Comparison of ENCODE assay signal across 27 mouse cellular contexts in genomic region chr16:22601756-22602155, GRCm38 (mm10). TPM values are rescaled to one million over a fixed set of nuclear protein-coding genes. Genes with fewer than 3 reads are reported as not detected.
A peak's percentile ranks its signal among the peaks of the same experiment; 100 is the strongest.
DNase-seq lines count a peak whose midpoint lies in the region; ATAC-seq and TF ChIP-seq lines count a peak whose summit lies in the region.
"Had no signal": no experiment of that assay in that cellular context is flagged by ENCODE, and none has a peak within 500 bp of the region (broad histone marks: within the 10 kb centered on the region; RNA-seq: fewer than 3 reads in every experiment).

No protein-coding gene starts in this region.

- no peak for TF ChIP-seq CTCF in layer of hippocampus, adult 2 months (conservative IDR thresholded peaks at IDR 0.05)
- no peak for TF ChIP-seq CTCF in olfactory bulb, adult 2 months (IDR thresholded peaks at IDR 0.05; ENCODE audit: insufficient read depth, low read depth, low read length)
- no peak for TF ChIP-seq CTCF in stomach, postnatal 0 days (IDR thresholded peaks at IDR 0.05; ENCODE audit: low read depth)

- no peak for TF ChIP-seq POLR2A in olfactory bulb, adult 2 months (IDR thresholded peaks at IDR 0.05; ENCODE audit: insufficient read depth, low read depth, low read length)

- intact Hi-C loops in heart, postnatal 25 days (cut with DNase I), result no loop called here

- peak; percentile 34 for DNase-seq in heart, adult 11 months
- DNase-seq in heart, postnatal 25 days (ENCODE audit: low spot score), result no peak
- no peak for DNase-seq in layer of hippocampus, adult 2 months (ENCODE audit: low spot score in 2 of 2)
- DNase-seq in layer of hippocampus, postnatal 36 days, result no peak
- DNase-seq in stomach, postnatal 0 days (ENCODE audit: low spot score), result no peak
- DNase-seq in right cerebral cortex, postnatal 25 days, result no peak
- no peak for DNase-seq in spleen, postnatal 14 days (ENCODE audit: low spot score in 2 of 2)
- DNase-seq: adrenal gland, adult 8-10 months; adrenal gland, postnatal 14 days; adrenal gland, postnatal 36 days; cerebellum, adult 11-12 months; cerebellum, adult 2 months; cerebellum, adult 9-10 months; cerebellum, postnatal 10 days; cerebellum, postnatal 25 days; embryo, embryonic 11 days had no signal

- H3K4me3 ChIP-seq in layer of hippocampus, adult 2 months, result no peak overlapping the region
- no peak overlapping the region for H3K4me3 ChIP-seq in olfactory bulb, adult 2 months (ENCODE audit: insufficient read depth, low read depth, low read length)
- no peak overlapping the region for H3K4me3 ChIP-seq in stomach, postnatal 0 days (ENCODE audit: low read depth, low read length)
- H3K4me3 ChIP-seq: embryonic facial prominence, embryonic 12.5 days; embryonic facial prominence, embryonic 15.5 days; erythroblast, embryonic 14.5 days; forebrain, embryonic 10.5 days; forebrain, embryonic 12.5 days had no signal

- WGBS in olfactory bulb, adult 2 months, result 75% methylated on average over 3 of the region's 3 CpGs
- 88% methylated on average over 3 of the region's 3 CpGs for WGBS in stomach, postnatal 0 days

- no peak overlapping the region for H3K4me2 ChIP-seq in stomach, postnatal 0 days (replicated peaks; ENCODE audit: low read depth)
- H3K4me2 ChIP-seq: embryonic facial prominence, embryonic 12.5 days; embryonic facial prominence, embryonic 15.5 days; forebrain, embryonic 12.5 days had no signal

- no peaks in the 10 kb centered on the region for H3K27me3 ChIP-seq in stomach, postnatal 0 days (ENCODE audit: control insufficient read depth, insufficient read depth, low read length)
- H3K27me3 ChIP-seq: embryonic facial prominence, embryonic 12.5 days; embryonic facial prominence, embryonic 15.5 days; forebrain, embryonic 12.5 days; Patski had no signal

- H3K9ac ChIP-seq in stomach, postnatal 0 days (ENCODE audit: low read length), result no peak overlapping the region
- H3K9ac ChIP-seq: embryonic facial prominence, embryonic 12.5 days; embryonic facial prominence, embryonic 15.5 days; forebrain, embryonic 12.5 days had no signal

- no peaks in the 10 kb centered on the region for H3K36me3 ChIP-seq in stomach, postnatal 0 days (ENCODE audit: control insufficient read depth, insufficient read depth, low read length)
- H3K36me3 ChIP-seq: embryonic facial prominence, embryonic 12.5 days; embryonic facial prominence, embryonic 15.5 days; forebrain, embryonic 10.5 days; forebrain, embryonic 12.5 days; G1E had no signal

- peaks cover 11% of the 10 kb centered on the region; the same call in 1 of the 2 replicates for H3K4me1 ChIP-seq in olfactory bulb, adult 2 months (ENCODE audit: control insufficient read depth, insufficient read depth, low read length)
- H3K4me1 ChIP-seq in stomach, postnatal 0 days (replicated peaks; ENCODE audit: control insufficient read depth, insufficient read depth), result no peaks in the 10 kb centered on the region
- H3K4me1 ChIP-seq: embryonic facial prominence, embryonic 12.5 days; embryonic facial prominence, embryonic 15.5 days; forebrain, embryonic 10.5 days; forebrain, embryonic 12.5 days had no signal

- no peak for TF ChIP-seq EP300 in stomach, postnatal 0 days (optimal IDR thresholded peaks at IDR 0.05)

- H3K9me3 ChIP-seq in stomach, postnatal 0 days (ENCODE audit: control insufficient read depth, low read length), result no peaks in the 10 kb centered on the region
- H3K9me3 ChIP-seq: embryonic facial prominence, embryonic 12.5 days; embryonic facial prominence, embryonic 15.5 days; forebrain, embryonic 10.5 days; forebrain, embryonic 12.5 days; G1E had no signal

- peak overlapping the region; percentile 61 for H3K27ac ChIP-seq in layer of hippocampus, adult 2 months
- 0 out of 2 replicates have a peak overlapping the region, but pooled peaks have one; percentile 42 for H3K27ac ChIP-seq in olfactory bulb, adult 2 months (ENCODE audit: insufficient read depth, low read depth, low read length)
- no peak overlapping the region for H3K27ac ChIP-seq in stomach, postnatal 0 days (replicated peaks)
- H3K27ac ChIP-seq: embryonic facial prominence, embryonic 12.5 days; embryonic facial prominence, embryonic 15.5 days; forebrain, embryonic 10.5 days; forebrain, embryonic 12.5 days had no signal

- ATAC-seq in stomach, postnatal 0 days (ENCODE audit: low FRiP score, low TSS enrichment), result peak; percentile 53; the same call in 1 of the 2 replicates
- ATAC-seq: activated CD4-positive, CD25-positive, alpha-beta regulatory T cell, adult 4 months; forebrain, embryonic 14.5 days; forebrain, embryonic 16.5 days; Patski had no signal

RNA-seq across cellular contexts. Expression of gene Dgkg, which starts 55.3 kb away (rescaled TPM):
- under 1 TPM; 0.50 to 0.57 TPM for total RNA-seq in heart, postnatal 25 days (2021)
- 100 to 1,000 TPM; 199 to 231 TPM for total RNA-seq in layer of hippocampus, adult 2 months (2021)
- 100 to 1,000 TPM; 211 TPM for total RNA-seq in layer of hippocampus, postnatal 36 days (2021)
- polyA plus RNA-seq in olfactory bulb, adult 2 months (2012; ENCODE audit: insufficient read depth, insufficient read length, low replicate concordance, missing spikeins), result not detected in 2 replicates
- 0.36 and 0.54 TPM in 2 replicates for polyA plus RNA-seq in stomach, postnatal 0 days (2015; fragmentation: Nextera tagmentation; extraction: Ambion mirVana)
- polyA plus RNA-seq: erythroblast, embryonic 14.5 days; G1E had no signal

Comparison
In these comparisons a context has a peak if more than half of its experiments do, and no peak if none do; other contexts are left out.
1. RNA of gene Dgkg, which starts 55.3 kb away (total RNA-seq): 199 to 231 TPM in layer of hippocampus, adult 2 months and 211 TPM in layer of hippocampus, postnatal 36 days; 0.50 to 0.57 TPM in heart, postnatal 25 days; every median in the first group is over 100 times any median in the second.